Mouse (Mus musculus): ENCODE results near the gene Map2k4. TPM values are rescaled to one million over a fixed set of nuclear protein-coding genes. Genes with fewer than 3 reads are reported as not detected.

Gene Map2k4
- total RNA-seq, 1 experiment, result 35.9 TPM

GRCm38 (mm10) chr11:65781596-65781995, 6.5 kb downstream of the Map2k4 start:
- TF ChIP-seq ZNF384 (IDR thresholded peaks at IDR 0.05; ENCODE audit: low read depth, low read length) (no peak), HCFC1 (IDR thresholded peaks at IDR 0.05; ENCODE audit: borderline replicate concordance, insufficient read depth, low read length) (no peak), CHD2 (IDR thresholded peaks at IDR 0.05; ENCODE audit: low read depth, low read length) (no peak), ZC3H11A (IDR thresholded peaks at IDR 0.05; ENCODE audit: borderline replicate concordance, low read depth, low read length) (no peak), MAFK (IDR thresholded peaks at IDR 0.05; ENCODE audit: insufficient read depth, low read depth, low read length) (no peak)
- H3K4me3 ChIP-seq (ENCODE audit: insufficient read depth in 1 of 2, low read depth in 1 of 2, low read length in 2 of 2, poor library complexity in 1 of 2, severe bottlenecking in 1 of 2), result no peak overlapping the region
- H3K9me3 ChIP-seq (ENCODE audit: control insufficient read depth, insufficient read depth, low read depth, low read length), result no peaks in the 10 kb centered on the region
- DNase-seq (ENCODE audit: low read depth, low spot score), result no peak
- H3K36me3 ChIP-seq (ENCODE audit: control insufficient read depth, insufficient read depth, low read length, poor library complexity, severe bottlenecking), result no peaks in the 10 kb centered on the region
- H3K27ac ChIP-seq (ENCODE audit: insufficient read depth, low read depth, low read length, poor library complexity, severe bottlenecking), result no peak overlapping the region
- in situ Hi-C loops (cut with MboI; ENCODE audit: low sequenced_read_pairs in 2 of 2, unreplicated experiment in 2 of 2), result no loop called here
- H3K4me1 ChIP-seq (ENCODE audit: control insufficient read depth in 2 of 2, insufficient read depth in 2 of 2, low read length in 2 of 2, poor library complexity in 1 of 2), result no peaks in the 10 kb centered on the region
- H3K9ac ChIP-seq (ENCODE audit: insufficient read depth, low read depth, low read length, poor library complexity, severe bottlenecking), result no peak overlapping the region

DNA sequence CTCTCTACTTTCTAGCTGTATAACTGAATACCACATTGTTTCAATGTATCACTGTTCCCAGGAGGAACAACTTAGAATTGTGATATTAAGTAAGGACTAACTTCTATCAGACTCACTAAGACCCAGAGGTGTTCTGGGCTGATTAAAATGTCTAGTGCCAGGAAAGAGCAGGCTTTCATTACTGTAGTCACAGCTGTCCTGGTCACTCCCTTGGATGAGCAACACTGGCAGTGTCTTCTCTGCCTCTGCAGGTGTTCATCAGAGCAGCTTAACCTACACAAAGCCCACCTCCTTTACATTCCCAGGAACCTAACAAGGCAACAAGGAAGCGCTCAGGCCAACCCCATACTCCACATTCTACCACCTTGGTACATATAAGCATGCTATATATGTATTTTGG, 8.5 kb downstream of the Map2k4 start:
- in situ Hi-C loops (cut with MboI; ENCODE audit: low sequenced_read_pairs in 2 of 2, unreplicated experiment in 2 of 2), result no loop called here

DNA sequence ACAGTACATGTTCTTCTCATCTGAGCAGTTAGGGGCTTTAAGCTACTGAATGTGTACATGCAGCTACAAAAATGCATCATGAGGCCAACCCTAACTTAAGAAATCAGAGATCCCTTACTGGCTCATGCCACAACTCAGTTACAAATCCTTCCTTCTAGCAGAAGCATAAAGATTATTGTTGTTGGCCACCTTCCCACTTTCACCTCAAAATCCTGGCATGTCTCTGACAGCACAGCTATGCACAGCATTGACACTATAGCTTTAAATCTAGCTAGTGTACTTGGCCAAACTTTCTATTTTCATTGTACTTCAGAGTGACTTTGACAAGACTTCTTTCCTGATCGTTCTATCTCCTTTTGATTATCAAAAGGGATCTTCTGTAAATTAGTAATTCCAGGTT, 9.0 kb downstream of the Map2k4 start:
- H3K36me3 ChIP-seq (ENCODE audit: control insufficient read depth, insufficient read depth, low read length, poor library complexity, severe bottlenecking), result no peaks in the 10 kb centered on the region
- in situ Hi-C loops (cut with MboI; ENCODE audit: low sequenced_read_pairs in 2 of 2, unreplicated experiment in 2 of 2), result no loop called here
- H3K4me1 ChIP-seq (ENCODE audit: control insufficient read depth in 2 of 2, insufficient read depth in 2 of 2, low read length in 2 of 2, poor library complexity in 1 of 2), result peaks cover 0 to 4% of the 10 kb centered on the region in 2 experiments; a peak in 1 of 4 replicates
- no peak for TF ChIP-seq CHD2 (IDR thresholded peaks at IDR 0.05; ENCODE audit: low read depth, low read length)
- TF ChIP-seq ZNF384 (IDR thresholded peaks at IDR 0.05; ENCODE audit: low read depth, low read length), result no peak
- TF ChIP-seq ZC3H11A (IDR thresholded peaks at IDR 0.05; ENCODE audit: borderline replicate concordance, low read depth, low read length), result no peak
- TF ChIP-seq MAFK (IDR thresholded peaks at IDR 0.05; ENCODE audit: insufficient read depth, low read depth, low read length), result no peak
- no peak for TF ChIP-seq HCFC1 (IDR thresholded peaks at IDR 0.05; ENCODE audit: borderline replicate concordance, insufficient read depth, low read length)
- DNase-seq (ENCODE audit: low read depth, low spot score), result no peak
- H3K27ac ChIP-seq (ENCODE audit: insufficient read depth, low read depth, low read length, poor library complexity, severe bottlenecking), result no peak overlapping the region
- H3K9me3 ChIP-seq (ENCODE audit: control insufficient read depth, insufficient read depth, low read depth, low read length), result no peaks in the 10 kb centered on the region
- no peak overlapping the region for H3K4me3 ChIP-seq (ENCODE audit: insufficient read depth in 1 of 2, low read depth in 1 of 2, low read length in 2 of 2, poor library complexity in 1 of 2, severe bottlenecking in 1 of 2)
- H3K9ac ChIP-seq (ENCODE audit: insufficient read depth, low read depth, low read length, poor library complexity, severe bottlenecking), result no peak overlapping the region

More for the DNA sequence above, 8.5 kb downstream of the Map2k4 start:
- H3K9ac ChIP-seq (ENCODE audit: insufficient read depth, low read depth, low read length, poor library complexity, severe bottlenecking), result no peak overlapping the region
- no peak overlapping the region for H3K4me3 ChIP-seq (ENCODE audit: insufficient read depth in 1 of 2, low read depth in 1 of 2, low read length in 2 of 2, poor library complexity in 1 of 2, severe bottlenecking in 1 of 2)
- TF ChIP-seq CHD2 (IDR thresholded peaks at IDR 0.05; ENCODE audit: low read depth, low read length) (no peak), HCFC1 (IDR thresholded peaks at IDR 0.05; ENCODE audit: borderline replicate concordance, insufficient read depth, low read length) (no peak), ZC3H11A (IDR thresholded peaks at IDR 0.05; ENCODE audit: borderline replicate concordance, low read depth, low read length) (no peak), ZNF384 (IDR thresholded peaks at IDR 0.05; ENCODE audit: low read depth, low read length) (no peak)
- H3K36me3 ChIP-seq (ENCODE audit: control insufficient read depth, insufficient read depth, low read length, poor library complexity, severe bottlenecking), result no peaks in the 10 kb centered on the region
- H3K9me3 ChIP-seq (ENCODE audit: control insufficient read depth, insufficient read depth, low read depth, low read length), result no peaks in the 10 kb centered on the region
- no peak for DNase-seq (ENCODE audit: low read depth, low spot score)
- no peak overlapping the region for H3K27ac ChIP-seq (ENCODE audit: insufficient read depth, low read depth, low read length, poor library complexity, severe bottlenecking)
- peaks cover 0 to 2% of the 10 kb centered on the region in 2 experiments; a peak in 1 of 4 replicates for H3K4me1 ChIP-seq (ENCODE audit: control insufficient read depth in 2 of 2, insufficient read depth in 2 of 2, low read length in 2 of 2, poor library complexity in 1 of 2)

GRCm38 (mm10) chr11:65777810-65778209, 10.3 kb downstream of the Map2k4 start:
- no peak for TF ChIP-seq CHD2 (IDR thresholded peaks at IDR 0.05; ENCODE audit: low read depth, low read length)
- no peak for TF ChIP-seq HCFC1 (IDR thresholded peaks at IDR 0.05; ENCODE audit: borderline replicate concordance, insufficient read depth, low read length)
- Histone ChIP-seq H3K36me3 (ENCODE audit: control insufficient read depth, insufficient read depth, low read length, poor library complexity, severe bottlenecking) (no peaks in the 10 kb centered on the region), H3K27ac (ENCODE audit: insufficient read depth, low read depth, low read length, poor library complexity, severe bottlenecking) (no peak overlapping the region), H3K9me3 (ENCODE audit: control insufficient read depth, insufficient read depth, low read depth, low read length) (no peaks in the 10 kb centered on the region), H3K9ac (ENCODE audit: insufficient read depth, low read depth, low read length, poor library complexity, severe bottlenecking) (no peak overlapping the region), H3K4me1 (ENCODE audit: control insufficient read depth in 2 of 2, insufficient read depth in 2 of 2, low read length in 2 of 2, poor library complexity in 1 of 2) (peaks cover 0 to 4% of the 10 kb centered on the region in 2 experiments; a peak in 1 of 4 replicates), H3K4me3 (ENCODE audit: insufficient read depth in 1 of 2, low read depth in 1 of 2, low read length in 2 of 2, poor library complexity in 1 of 2, severe bottlenecking in 1 of 2) (no peak overlapping the region)
- DNase-seq (ENCODE audit: low read depth, low spot score), result no peak
- in situ Hi-C loops (cut with MboI; ENCODE audit: low sequenced_read_pairs in 2 of 2, unreplicated experiment in 2 of 2), result no loop called here
